Mouse (Mus musculus) gastrocnemius, postnatal 14 days (tissue): Measurements from ENCODE around the gene Slc25a51. TPM values are rescaled to one million over a fixed set of nuclear protein-coding genes. Genes with fewer than 3 reads are reported as not detected.

ENCODE experiments used
- DNase-seq: peaks from one replicate; pipeline ENCODE4 v3.0.0; 2021; ENCODE audit warnings: mixed read lengths
- intact Hi-C: fragments of 180-260 bp; cut with DNase I; formaldehyde crosslinking; loops from one replicate; pipeline ENCODE4 v1.15.1; 2025; ENCODE audit warnings: low total_unique reads
- long read RNA-seq, 2 experiments: library from polyadenylated mRNA; stranded (forward); transcript quantifications; one replicate each; pipeline ENCODE4 v2.0.0; 2021
- total RNA-seq, 2 experiments: library from RNA; stranded (reverse); gene quantifications; 2 replicates each; pipeline ENCODE4 v1.2.3; 2021

Slc25a51 gene
- total RNA-seq: 10 to 100 TPM; 63.3 to 65.6 TPM
- long read RNA-seq, experiment 1, full-length matches to known transcripts: 27 of 30 reads
- long read RNA-seq, experiment 1, partial matches to known transcripts: 0 of 30 reads
- long read RNA-seq, experiment 1, other reads (novel, unspliced or antisense): 3 of 30 reads
- long read RNA-seq, experiment 2, full-length matches to known transcripts: 44 of 45 reads
- long read RNA-seq, experiment 2, partial matches to known transcripts: 0 of 45 reads
- long read RNA-seq, experiment 2, other reads (novel, unspliced or antisense): 1 of 45 reads

GRCm38 (mm10) chr4:45408427-45409132 lies at the start of gene Slc25a51:
Slc25a51 (minus strand) TSS chr4:45408766.
- intact Hi-C loops: no loop called here
- peak; percentile 84 for DNase-seq

- no peak for DNase-seq
- intact Hi-C loops: no loop called here
Observed at GRCm38 (mm10) chr4:45457543-45457942, 49.0 kb upstream of the Slc25a51 start.

- DNase-seq: no peak
- intact Hi-C loops: no loop called here
Observed at GRCm38 (mm10) chr4:45455001-45455400, 46.4 kb upstream of the Slc25a51 start.

GRCm38 (mm10) chr4:45453271-45453851 lies 44.8 kb upstream of the Slc25a51 start:
- no peak for DNase-seq
- intact Hi-C loops: no loop called here

GRCm38 (mm10) chr4:45452569-45453111 lies 44.1 kb upstream of the Slc25a51 start:
- peak; percentile 50 for DNase-seq
- intact Hi-C loops: no loop called here

GRCm38 (mm10) chr4:45449012-45449411 lies 40.4 kb upstream of the Slc25a51 start:
- no peak for DNase-seq
- intact Hi-C loops: no loop called here

- DNase-seq: no peak
- intact Hi-C loops: no loop called here
Observed at GRCm38 (mm10) chr4:45448481-45448880, 39.9 kb upstream of the Slc25a51 start.

GRCm38 (mm10) chr4:45447196-45447595 lies 38.6 kb upstream of the Slc25a51 start:
- intact Hi-C loops: no loop called here
- DNase-seq: no peak

- no peak for DNase-seq
Observed at GRCm38 (mm10) chr4:45445235-45445634, 36.7 kb upstream of the Slc25a51 start.

GRCm38 (mm10) chr4:45444813-45445212 lies 36.2 kb upstream of the Slc25a51 start:
- DNase-seq: no peak
- intact Hi-C loops: no loop called here

More at GRCm38 (mm10) chr4:45445235-45445634, 36.7 kb upstream of the Slc25a51 start:
- intact Hi-C loops: no loop called here

- DNase-seq: no peak
- intact Hi-C loops: no loop called here
Observed at GRCm38 (mm10) chr4:45443652-45444051, 35.1 kb upstream of the Slc25a51 start.

- DNase-seq: no peak
- intact Hi-C loops: no loop called here
Observed at GRCm38 (mm10) chr4:45442237-45442636, 33.7 kb upstream of the Slc25a51 start.

GRCm38 (mm10) chr4:45441778-45442177 lies 33.2 kb upstream of the Slc25a51 start:
- DNase-seq: no peak
- intact Hi-C loops: no loop called here

GRCm38 (mm10) chr4:45439281-45439680 lies 30.7 kb upstream of the Slc25a51 start:
- intact Hi-C loops: no loop called here
- no peak for DNase-seq

- intact Hi-C loops: no loop called here
- no peak for DNase-seq
Observed at GRCm38 (mm10) chr4:45437010-45437409, 28.4 kb upstream of the Slc25a51 start.

GRCm38 (mm10) chr4:45436383-45436913 lies 27.9 kb upstream of the Slc25a51 start:
- DNase-seq: no peak
- intact Hi-C loops: no loop called here

- intact Hi-C loops: no loop called here
- DNase-seq: peak; percentile 35
Observed at GRCm38 (mm10) chr4:45435899-45436298, 27.3 kb upstream of the Slc25a51 start.

- intact Hi-C loops: no loop called here
- DNase-seq: no peak
Observed at GRCm38 (mm10) chr4:45434681-45435080, 26.1 kb upstream of the Slc25a51 start.

- DNase-seq: no peak
- intact Hi-C loops: no loop called here
Observed at GRCm38 (mm10) chr4:45434071-45434470, 25.5 kb upstream of the Slc25a51 start.

- intact Hi-C loops: no loop called here
Observed at GRCm38 (mm10) chr4:45431806-45432205, 23.2 kb upstream of the Slc25a51 start.

More at GRCm38 (mm10) chr4:45431806-45432205, 23.2 kb upstream of the Slc25a51 start:
- no peak for DNase-seq
